Mouse (Mus musculus): ENCODE results near the gene Gprin2.

Gprin2 gene

GRCm38 (mm10) chr14:34200738-34201230 lies 669 bp downstream of the Gprin2 start:
- DNase-seq (ENCODE audit: low spot score): peak; percentile 71

GRCm38 (mm10) chr14:34196706-34197105 lies 4.7 kb downstream of the Gprin2 start:
- no peak for DNase-seq (ENCODE audit: low spot score)

GRCm38 (mm10) chr14:34195466-34195865 lies 6.0 kb downstream of the Gprin2 start:
- no peak for DNase-seq (ENCODE audit: low spot score)

- no peak for DNase-seq (ENCODE audit: low spot score)
These were observed 7.6 kb downstream of the Gprin2 start for GRCm38 (mm10) chr14:34193879-34194278.

GRCm38 (mm10) chr14:34190361-34190760 lies 11.1 kb downstream of the Gprin2 start:
- no peak for DNase-seq (ENCODE audit: low spot score)

DNA sequence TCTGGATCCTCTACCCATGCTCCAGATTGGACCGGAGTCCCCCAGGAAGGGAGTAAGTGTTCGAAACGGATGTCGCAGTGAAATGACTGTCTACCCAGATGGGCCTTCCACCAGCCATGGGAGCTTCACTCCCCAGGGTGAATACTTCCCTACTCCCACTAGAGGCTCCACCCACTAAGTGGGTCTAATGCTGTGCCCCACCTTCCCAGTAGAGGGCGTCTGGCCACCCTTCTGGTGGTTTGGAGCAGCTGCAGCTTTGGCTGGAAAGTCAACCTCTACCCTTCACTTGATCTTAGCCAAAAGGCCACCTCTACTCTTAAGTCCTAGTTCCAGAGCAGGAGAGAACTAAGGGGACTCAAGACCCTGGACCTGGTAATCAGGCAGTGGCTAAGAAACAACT lies 12.8 kb downstream of the Gprin2 start:
- peak; percentile 69 for DNase-seq (ENCODE audit: low spot score)

- no peak for DNase-seq (ENCODE audit: low spot score)
These were observed 18.4 kb downstream of the Gprin2 start for GRCm38 (mm10) chr14:34183101-34183500.

DNA sequence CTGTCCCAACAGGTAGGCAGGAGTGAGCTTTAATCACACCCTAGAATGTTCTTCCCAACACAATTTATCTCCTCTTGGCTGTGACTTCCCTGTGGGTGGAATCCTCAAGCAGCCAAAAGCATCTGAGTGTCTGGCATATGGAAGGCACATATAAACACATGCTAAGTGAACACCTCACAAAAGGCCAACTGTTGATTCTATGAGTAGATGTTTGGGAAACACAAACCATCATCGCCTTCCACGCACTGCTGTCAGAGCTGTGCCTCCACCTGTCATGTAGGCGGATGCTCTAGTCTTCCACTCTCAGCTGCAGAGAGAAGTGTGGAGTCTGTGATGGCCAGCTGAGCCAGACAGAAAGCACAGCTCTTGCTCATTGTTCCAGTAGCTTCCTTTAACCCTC lies 22.1 kb downstream of the Gprin2 start:
- no peak for DNase-seq (ENCODE audit: low spot score)

DNA sequence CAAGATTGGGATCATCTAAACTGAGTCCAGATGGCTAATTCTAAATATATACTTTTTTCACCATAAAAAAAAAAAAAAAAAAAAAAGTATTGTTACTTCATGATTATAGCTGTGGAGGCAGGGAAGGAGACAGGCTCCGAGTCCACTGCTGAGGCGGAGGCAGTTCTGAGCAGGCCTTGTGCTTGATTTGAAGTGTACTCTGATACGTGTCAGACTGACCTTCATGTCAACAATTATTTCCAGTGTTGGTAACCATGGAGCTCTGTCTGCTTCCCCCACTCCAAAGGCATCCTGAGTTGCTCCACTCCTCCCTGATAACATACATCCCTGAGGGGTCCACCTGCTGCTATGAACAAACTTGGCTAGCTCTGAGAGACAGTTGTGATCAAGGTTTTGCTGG lies 30.3 kb downstream of the Gprin2 start:
- DNase-seq (ENCODE audit: low spot score): no peak

- DNase-seq (ENCODE audit: low spot score): no peak
These were observed 45.7 kb downstream of the Gprin2 start for GRCm38 (mm10) chr14:34155752-34156151.

- peak; percentile 82 for DNase-seq (ENCODE audit: low spot score)
These were observed 46.7 kb downstream of the Gprin2 start for GRCm38 (mm10) chr14:34154601-34155337.

- DNase-seq (ENCODE audit: low spot score): peak; percentile 73
These were observed 49.1 kb downstream of the Gprin2 start, which contains the start of gene Npy4r for GRCm38 (mm10) chr14:34152342-34152741. TSS of gene Npy4r (minus strand) at chr14:34152489.

- DNase-seq (ENCODE audit: low spot score): no peak
These were observed 58.5 kb downstream of the Gprin2 start for GRCm38 (mm10) chr14:34142915-34143314.

- DNase-seq (ENCODE audit: low spot score): no peak
These were observed 59.1 kb downstream of the Gprin2 start for GRCm38 (mm10) chr14:34142316-34142715.

DNA sequence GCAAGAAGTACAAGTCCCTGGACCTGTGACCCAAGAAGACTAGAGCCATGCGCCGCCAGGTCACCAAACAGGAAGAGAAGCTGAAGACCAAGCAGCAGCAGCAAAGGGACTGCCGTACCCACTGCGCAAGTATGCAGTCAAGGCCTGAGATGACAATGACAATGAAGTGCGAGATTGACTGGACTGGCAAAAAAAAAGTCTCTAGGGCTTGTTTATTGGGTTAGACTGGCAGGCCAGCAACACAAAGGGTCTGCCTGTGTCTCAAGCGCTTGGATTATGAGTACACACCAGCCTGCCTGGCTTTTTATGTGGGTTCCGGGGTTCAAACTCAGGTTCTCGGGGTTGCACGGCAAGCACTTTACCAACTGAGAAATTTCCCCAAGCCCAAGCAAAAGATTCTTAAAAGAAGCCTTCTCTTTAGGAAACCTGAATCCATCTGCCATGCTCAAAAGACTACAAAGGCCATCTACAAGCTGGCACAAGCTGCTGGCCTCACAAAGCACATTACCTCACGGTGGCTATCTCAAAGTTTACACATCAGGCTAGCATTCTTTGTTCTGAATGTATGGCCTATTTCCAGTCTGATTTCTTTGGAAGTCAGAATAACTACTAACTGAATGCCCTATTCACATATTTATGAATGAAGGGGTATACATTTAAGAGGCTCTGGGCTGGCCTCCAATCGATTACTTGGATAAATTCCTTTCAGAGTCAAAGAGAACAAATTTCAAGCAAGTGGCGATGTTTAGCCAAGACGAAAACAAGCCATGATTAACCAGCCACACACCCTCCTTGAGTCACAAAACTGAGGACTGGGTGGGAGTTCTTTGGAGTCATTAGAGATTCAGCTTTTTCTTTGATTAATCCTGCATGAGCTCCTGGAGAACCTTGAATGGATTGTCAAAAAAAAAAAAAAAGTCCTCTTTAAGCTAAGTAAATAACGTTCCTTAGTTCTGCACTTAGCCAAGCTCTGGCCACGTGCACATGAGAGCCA lies 61.5 kb downstream of the Gprin2 start:
- DNase-seq (ENCODE audit: low spot score): peak; percentile 22
